In genomic region chr11:106613638-106614338, GRCm38 (mm10) we compare ENCODE assay signal across 8 mouse cellular contexts. TPM values are rescaled to one million over a fixed set of nuclear protein-coding genes. Genes with fewer than 3 reads are reported as not detected.
A peak's percentile ranks its signal among the peaks of the same experiment; 100 is the strongest.
DNase-seq lines count a peak whose midpoint lies in the region; ATAC-seq and TF ChIP-seq lines count a peak whose summit lies in the region.

No protein-coding gene starts in this region.

- H3K9me3 ChIP-seq in heart, embryonic 12.5 days (replicated peaks) = no peaks in the 10 kb centered on the region
- H3K9me3 ChIP-seq in G1E (replicated peaks) = no peaks in the 10 kb centered on the region
- H3K9me3 ChIP-seq in forebrain, postnatal 0 days (ENCODE audit: low read length) = no peaks in the 10 kb centered on the region
- no peaks in the 10 kb centered on the region for H3K9me3 ChIP-seq in liver, embryonic 13.5 days (replicated peaks)
- no peaks in the 10 kb centered on the region for H3K9me3 ChIP-seq in stomach, embryonic 14.5 days (ENCODE audit: control insufficient read depth, low read depth, low read length)

- 0 out of 2 replicates have a peak, but pooled peaks have one; percentile 10 for TF ChIP-seq CTCF in G1E (IDR thresholded peaks at IDR 0.05; ENCODE audit: low read depth, low read length)
- TF ChIP-seq CTCF in forebrain, postnatal 0 days (IDR thresholded peaks at IDR 0.05; ENCODE audit: low read depth) = peak; percentile 22; the same call in 1 of the 2 replicates

- peak overlapping the region; percentile 71 for H3K9ac ChIP-seq in heart, embryonic 12.5 days
- H3K9ac ChIP-seq in forebrain, postnatal 0 days = peak overlapping the region; percentile 69
- peak overlapping the region; percentile 97 for H3K9ac ChIP-seq in liver, embryonic 13.5 days
- 0 out of 2 replicates have a peak overlapping the region, but pooled peaks have one; percentile 25 for H3K9ac ChIP-seq in stomach, embryonic 14.5 days (replicated peaks; ENCODE audit: low read depth, low read length)

- peak overlapping the region; percentile 83 for H3K27ac ChIP-seq in heart, embryonic 12.5 days (ENCODE audit: poor library complexity, severe bottlenecking)
- H3K27ac ChIP-seq in forebrain, postnatal 0 days (ENCODE audit: low read depth, low read length) = peak overlapping the region; percentile 35
- peak overlapping the region; percentile 98 for H3K27ac ChIP-seq in liver, embryonic 13.5 days
- peak overlapping the region; percentile 53; the same call in 1 of the 2 replicates for H3K27ac ChIP-seq in stomach, embryonic 14.5 days (ENCODE audit: low read length)

- H3K4me3 ChIP-seq in heart, embryonic 12.5 days = peak overlapping the region; percentile 83
- H3K4me3 ChIP-seq in G1E (ENCODE audit: low read depth, low read length) = peak overlapping the region; percentile 93; the same call in 1 of the 2 replicates
- H3K4me3 ChIP-seq in forebrain, postnatal 0 days (ENCODE audit: low read depth, low read length) = peak overlapping the region; percentile 78
- peak overlapping the region; percentile 98 for H3K4me3 ChIP-seq in liver, embryonic 13.5 days (replicated peaks)
- H3K4me3 ChIP-seq in stomach, embryonic 14.5 days (ENCODE audit: low read depth, low read length) = peak overlapping the region; percentile 99

- DNase-seq in heart, adult 9 months (ENCODE audit: low spot score in 2 of 2) = no peak
- DNase-seq in G1E (ENCODE audit: low spot score) = peak; percentile 58
- DNase-seq in forebrain, postnatal 0 days = no peak
- DNase-seq in liver, embryonic 13.5 days = no peak
- no peak for DNase-seq in cerebellum, adult 11-12 months

- no peak for ATAC-seq in heart, embryonic 12.5 days (ENCODE audit: insufficient number of reproducible peaks, low FRiP score)
- no peak for ATAC-seq in G1E (ENCODE audit: extremely low read depth, insufficient number of reproducible peaks, low FRiP score, poor library complexity, severe bottlenecking)
- ATAC-seq in forebrain, postnatal 0 days = no peak; the same call in 1 of the 2 replicates
- no peak for ATAC-seq in liver, embryonic 13.5 days (ENCODE audit: low read depth)
- ATAC-seq in stomach, embryonic 14.5 days (ENCODE audit: insufficient number of reproducible peaks, insufficient read depth, low FRiP score, low read depth) = no peak
- ATAC-seq in activated CD4-positive, CD25-positive, alpha-beta regulatory T cell, adult 4 months = no peak

- H3K4me2 ChIP-seq in heart, embryonic 12.5 days = peak overlapping the region; percentile 75
- peak overlapping the region; percentile 76 for H3K4me2 ChIP-seq in forebrain, postnatal 0 days (ENCODE audit: low read depth)
- H3K4me2 ChIP-seq in liver, embryonic 13.5 days = peak overlapping the region; percentile 91
- peak overlapping the region; percentile 54 for H3K4me2 ChIP-seq in stomach, embryonic 14.5 days (replicated peaks; ENCODE audit: low read depth, low read length)

- H3K4me1 ChIP-seq in heart, embryonic 12.5 days (replicated peaks) = peaks cover 38% of the 10 kb centered on the region
- H3K4me1 ChIP-seq in G1E (ENCODE audit: insufficient read depth, low read depth, low read length) = peaks cover 31% of the 10 kb centered on the region
- H3K4me1 ChIP-seq in forebrain, postnatal 0 days (ENCODE audit: insufficient read depth) = peaks cover 4% of the 10 kb centered on the region; the same call in 1 of the 2 replicates
- peaks cover 42% of the 10 kb centered on the region for H3K4me1 ChIP-seq in liver, embryonic 13.5 days (replicated peaks)
- peaks cover 9% of the 10 kb centered on the region; the same call in 1 of the 2 replicates for H3K4me1 ChIP-seq in stomach, embryonic 14.5 days (ENCODE audit: control insufficient read depth, insufficient read depth, low read length)

- no peaks in the 10 kb centered on the region for H3K36me3 ChIP-seq in heart, embryonic 12.5 days
- H3K36me3 ChIP-seq in G1E (replicated peaks) = no peaks in the 10 kb centered on the region
- no peaks in the 10 kb centered on the region for H3K36me3 ChIP-seq in forebrain, postnatal 0 days (ENCODE audit: insufficient read depth)
- H3K36me3 ChIP-seq in liver, embryonic 13.5 days = no peaks in the 10 kb centered on the region
- H3K36me3 ChIP-seq in stomach, embryonic 14.5 days (ENCODE audit: control insufficient read depth, insufficient read depth, low read length) = no peaks in the 10 kb centered on the region

- H3K27me3 ChIP-seq in heart, embryonic 12.5 days (replicated peaks) = no peaks in the 10 kb centered on the region
- peaks cover 22% of the 10 kb centered on the region for H3K27me3 ChIP-seq in G1E (ENCODE audit: insufficient read depth, low read length)
- no peaks in the 10 kb centered on the region for H3K27me3 ChIP-seq in forebrain, postnatal 0 days (ENCODE audit: insufficient read depth, low read length)
- no peaks in the 10 kb centered on the region for H3K27me3 ChIP-seq in liver, embryonic 13.5 days
- H3K27me3 ChIP-seq in stomach, embryonic 14.5 days (ENCODE audit: control insufficient read depth, insufficient read depth, low read length) = no peaks in the 10 kb centered on the region

- 53% methylated on average over 15 of the region's 15 CpGs for WGBS in heart, embryonic 12.5 days
- WGBS in forebrain, postnatal 0 days = 55% methylated on average over 14 of the region's 15 CpGs
- WGBS in liver, embryonic 13.5 days (ENCODE audit: insufficient replicate concordance) = 53% methylated on average over 15 of the region's 15 CpGs
- WGBS in stomach, embryonic 14.5 days = 53% methylated on average over 15 of the region's 15 CpGs

RNA-seq across cellular contexts. Expression of gene Tex2, which starts 0.6 kb away (rescaled TPM):
- polyA plus RNA-seq in heart, embryonic 12.5 days (2016; fragmentation: Nextera tagmentation; extraction: Ambion mirVana) = 19.8 and 20.2 TPM in 2 replicates
- 11.9 and 20.0 TPM in 2 replicates for total RNA-seq in G1E (2014; fragmentation: Nextera tagmentation)
- 6.7 and 7.7 TPM in 2 replicates for total RNA-seq in G1E (2017)
- 1.1 and 1.6 TPM in 2 replicates for polyA plus RNA-seq in G1E (2012)
- total RNA-seq in forebrain, postnatal 0 days (2014; rRNA removed) = 44.7 and 49.3 TPM in 2 replicates
- 17.5 and 23.0 TPM in 2 replicates for polyA plus RNA-seq in forebrain, postnatal 0 days (2015; fragmentation: Nextera tagmentation; extraction: Ambion mirVana)
- polyA plus RNA-seq in liver, embryonic 13.5 days (2015; fragmentation: Nextera tagmentation; extraction: Ambion mirVana) = 7.5 and 9.8 TPM in 2 replicates
- polyA plus RNA-seq in stomach, embryonic 14.5 days (2014; fragmentation: Nextera tagmentation; extraction: Ambion mirVana) = 9.8 and 11.7 TPM in 2 replicates
- 10 to 100 TPM; 25.6 to 32.9 TPM for polyA plus RNA-seq in activated CD4-positive, CD25-positive, alpha-beta regulatory T cell, adult 4 months (2017; shearing (Covaris generic))

Comparison
In these comparisons a context has a peak if more than half of its experiments do, and no peak if none do; other contexts are left out.
1. H3K27ac ChIP-seq: peak in every context shown above with its lines; median percentile 98 in liver, embryonic 13.5 days; 83 in heart, embryonic 12.5 days; 53 in stomach, embryonic 14.5 days; 35 in forebrain, postnatal 0 days.
2. H3K9ac ChIP-seq: peak in every context shown above with its lines; median percentile 97 in liver, embryonic 13.5 days; 71 in heart, embryonic 12.5 days; 69 in forebrain, postnatal 0 days; 25 in stomach, embryonic 14.5 days.